Comparison of ENCODE assay signal across 9 mouse cellular contexts in the genomic region with DNA sequence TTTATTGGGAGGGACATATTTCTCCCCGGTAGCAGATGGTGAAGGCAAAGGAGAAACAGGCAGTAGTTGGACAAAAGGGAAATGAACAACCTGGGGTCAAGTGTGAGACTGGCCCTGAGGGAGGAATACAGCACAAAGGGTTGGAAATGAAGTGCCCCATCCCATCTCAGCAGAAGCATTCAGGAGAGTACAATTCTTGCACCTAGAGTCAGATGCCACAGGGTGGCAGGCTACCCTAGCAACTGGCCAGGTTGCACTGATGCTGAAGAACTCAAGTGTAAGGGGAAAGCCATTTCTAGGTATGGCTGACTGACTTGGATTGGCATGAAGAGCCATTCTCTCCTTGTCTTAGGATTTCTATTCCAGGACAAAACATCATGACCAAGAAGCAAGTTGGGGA. TPM values are rescaled to one million over a fixed set of nuclear protein-coding genes. Genes with fewer than 3 reads are reported as not detected.
A peak's percentile ranks its signal among the peaks of the same experiment; 100 is the strongest.
DNase-seq lines count a peak whose midpoint lies in the region; ATAC-seq and TF ChIP-seq lines count a peak whose summit lies in the region.
"Had no signal": no experiment of that assay in that cellular context is flagged by ENCODE, and none has a peak within 500 bp of the region (broad histone marks: within the 10 kb centered on the region; RNA-seq: fewer than 3 reads in every experiment).

No protein-coding gene starts in this region.

- no peak overlapping the region for H3K27ac ChIP-seq in liver, embryonic 14.5 days
- H3K27ac ChIP-seq in liver, embryonic 11.5 days (ENCODE audit: low read depth, low read length) = no peak overlapping the region
- H3K27ac ChIP-seq in limb, embryonic 14.5 days (replicated peaks; ENCODE audit: low read depth, low read length) = no peak overlapping the region
- H3K27ac ChIP-seq: limb, embryonic 13.5 days had no signal

- no peaks in the 10 kb centered on the region for H3K36me3 ChIP-seq in liver, embryonic 14.5 days (replicated peaks; ENCODE audit: control insufficient read depth, insufficient read depth, low read depth)
- H3K36me3 ChIP-seq in liver, embryonic 11.5 days (ENCODE audit: control insufficient read depth, insufficient read depth, low read length) = no peaks in the 10 kb centered on the region
- H3K36me3 ChIP-seq in limb, embryonic 14.5 days (ENCODE audit: control insufficient read depth, insufficient read depth, low read length) = no peaks in the 10 kb centered on the region
- H3K36me3 ChIP-seq: limb, embryonic 13.5 days had no signal

- H3K9ac ChIP-seq in liver, embryonic 14.5 days (replicated peaks) = no peak overlapping the region
- H3K9ac ChIP-seq in liver, embryonic 11.5 days (ENCODE audit: low read depth, low read length) = no peak overlapping the region
- no peak overlapping the region for H3K9ac ChIP-seq in limb, embryonic 14.5 days (ENCODE audit: low read depth, low read length, severe bottlenecking)
- H3K9ac ChIP-seq: limb, embryonic 13.5 days had no signal

- H3K4me1 ChIP-seq in liver, embryonic 14.5 days (replicated peaks; ENCODE audit: control insufficient read depth in 2 of 2, insufficient read depth in 2 of 2, low read length in 1 of 2) = no peaks in the 10 kb centered on the region
- no peaks in the 10 kb centered on the region for H3K4me1 ChIP-seq in liver, embryonic 11.5 days (replicated peaks; ENCODE audit: control insufficient read depth, insufficient read depth, low read length)
- H3K4me1 ChIP-seq in limb, embryonic 14.5 days (ENCODE audit: control insufficient read depth, insufficient read depth, low read length) = no peaks in the 10 kb centered on the region
- H3K4me1 ChIP-seq: limb, embryonic 13.5 days had no signal

- H3K9me3 ChIP-seq in liver, embryonic 14.5 days (ENCODE audit: control insufficient read depth, low read length) = no peaks in the 10 kb centered on the region
- H3K9me3 ChIP-seq in liver, embryonic 11.5 days (ENCODE audit: control insufficient read depth, low read length) = no peaks in the 10 kb centered on the region
- no peaks in the 10 kb centered on the region for H3K9me3 ChIP-seq in limb, embryonic 14.5 days (ENCODE audit: control insufficient read depth, low read length)
- H3K9me3 ChIP-seq: limb, embryonic 13.5 days had no signal

- WGBS in liver, embryonic 14.5 days (ENCODE audit: insufficient replicate concordance) = 73% methylated on average over 1 of the region's 1 CpGs
- WGBS in liver, embryonic 11.5 days = 56% methylated on average over 1 of the region's 1 CpGs
- 67% methylated on average over 1 of the region's 1 CpGs for WGBS in limb, embryonic 14.5 days

- no peak for TF ChIP-seq POLR2A in limb, embryonic 14.5 days (IDR thresholded peaks at IDR 0.05; ENCODE audit: borderline replicate concordance, extremely low read depth, insufficient read depth, insufficient read length)

- no peaks in the 10 kb centered on the region for H3K27me3 ChIP-seq in liver, embryonic 14.5 days (ENCODE audit: control insufficient read depth, insufficient read depth, low read length)
- no peaks in the 10 kb centered on the region for H3K27me3 ChIP-seq in liver, embryonic 11.5 days (replicated peaks; ENCODE audit: control insufficient read depth, insufficient read depth, low read length)
- H3K27me3 ChIP-seq in limb, embryonic 14.5 days (ENCODE audit: control insufficient read depth, insufficient read depth, low read length) = no peaks in the 10 kb centered on the region
- H3K27me3 ChIP-seq: limb, embryonic 13.5 days had no signal

- H3K4me3 ChIP-seq in liver, embryonic 14.5 days (ENCODE audit: insufficient read depth in 1 of 2, low read depth in 2 of 2, low read length in 2 of 2) = no peak overlapping the region
- H3K4me3 ChIP-seq in liver, embryonic 11.5 days (ENCODE audit: low read depth, low read length) = no peak overlapping the region
- no peak overlapping the region for H3K4me3 ChIP-seq in limb, embryonic 14.5 days (replicated peaks; ENCODE audit: low read length)
- H3K4me3 ChIP-seq: limb, embryonic 13.5 days had no signal

- no peak for TF ChIP-seq EP300 in liver, embryonic 14.5 days (IDR thresholded peaks at IDR 0.05; ENCODE audit: low read depth)

- DNase-seq in cerebellum, postnatal 10 days = peak; percentile 68 to 73
- DNase-seq in cerebellum, adult 9-11 months = no peak
- DNase-seq in liver, embryonic 14.5 days (ENCODE audit: low read depth in 3 of 3, low spot score in 3 of 3) = no peak
- no peak for DNase-seq in liver, embryonic 11.5 days (ENCODE audit: low spot score)
- DNase-seq in embryo, embryonic 11 days = peak; percentile 43
- DNase-seq in limb, embryonic 14.5 days (ENCODE audit: low spot score) = peak; percentile 13
- DNase-seq in thymus, postnatal 36 days = no peak
- no peak for DNase-seq in thymus, postnatal 0 days (ENCODE audit: low spot score)

- no peak for ATAC-seq in liver, embryonic 14.5 days (ENCODE audit: insufficient read depth)
- ATAC-seq in liver, embryonic 11.5 days (replicated peaks; ENCODE audit: low FRiP score) = no peak
- no peak for ATAC-seq in limb, embryonic 14.5 days (ENCODE audit: low FRiP score, low read depth)

- peak; percentile 25 for TF ChIP-seq CTCF in liver, embryonic 14.5 days (IDR thresholded peaks at IDR 0.05; ENCODE audit: low read depth)

- H3K4me2 ChIP-seq in liver, embryonic 14.5 days (ENCODE audit: low read depth) = no peak overlapping the region
- no peak overlapping the region for H3K4me2 ChIP-seq in liver, embryonic 11.5 days
- no peak overlapping the region for H3K4me2 ChIP-seq in limb, embryonic 14.5 days (replicated peaks; ENCODE audit: low read depth, low read length, severe bottlenecking)
- H3K4me2 ChIP-seq: limb, embryonic 13.5 days had no signal

RNA-seq across cellular contexts. Expression of a gene that starts 54.2 kb away (rescaled TPM):
- 3.6 and 4.3 TPM in 2 replicates for polyA plus RNA-seq in liver, embryonic 14.5 days (2012; rRNA removed)
- 6.3 and 7.6 TPM in 2 replicates for polyA plus RNA-seq in liver, embryonic 14.5 days (2014; fragmentation: Nextera tagmentation; extraction: Ambion mirVana)
- 6.6 and 6.8 TPM in 2 replicates for polyA plus RNA-seq in liver, embryonic 11.5 days (2014; fragmentation: Nextera tagmentation; extraction: Ambion mirVana)
- polyA plus RNA-seq in limb, embryonic 14.5 days (2012; rRNA removed) = 0.16 and 0.24 TPM in 2 replicates
- 0.25 TPM in 1 of 2 replicates, not detected in the other for polyA plus RNA-seq in limb, embryonic 14.5 days (2014; fragmentation: Nextera tagmentation; extraction: Ambion mirVana)
- polyA plus RNA-seq in thymus, postnatal 0 days (2015; fragmentation: Nextera tagmentation; extraction: Ambion mirVana) = 5.8 and 7.2 TPM in 2 replicates

Comparison
In these comparisons a context has a peak if more than half of its experiments do, and no peak if none do; other contexts are left out.
1. DNase-seq: peak in cerebellum, postnatal 10 days (2 of 2), embryo, embryonic 11 days (single experiment) and limb, embryonic 14.5 days (single experiment); none in cerebellum, adult 9-11 months (single experiment), liver, embryonic 14.5 days (0 of 3), liver, embryonic 11.5 days (single experiment), thymus, postnatal 36 days (0 of 2) and thymus, postnatal 0 days (single experiment).